Mouse (Mus musculus): ENCODE measurements at regions not wholly inside any gene's neighbourhood (a gene's known extent, or its start where the extent isn't known, plus 50 kb on each side); places are given as distances from the start of the nearest gene placed in this dataset.

- DNase-seq (ENCODE audit: low spot score in 2 of 2) = no peak
Observed at GRCm38 (mm10) chr5:91828481-91828880, 134.4 kb downstream of the Rchy1 start.

- peak in 1 of 2 experiments; percentile 46 for DNase-seq (ENCODE audit: low spot score in 2 of 2)
Observed at GRCm38 (mm10) chr5:91826636-91827035, 136.2 kb downstream of the Rchy1 start.

GRCm38 (mm10) chr5:91822844-91823576 lies 139.9 kb downstream of the Rchy1 start:
- DNase-seq (ENCODE audit: low spot score in 2 of 2) = no peak

- no peak for DNase-seq (ENCODE audit: low spot score in 2 of 2)
Observed at GRCm38 (mm10) chr5:91818800-91819199, 144.1 kb downstream of the Rchy1 start.

GRCm38 (mm10) chr5:91818195-91818594 lies 144.7 kb downstream of the Rchy1 start:
- DNase-seq (ENCODE audit: low spot score in 2 of 2) = no peak

GRCm38 (mm10) chr5:91816376-91816950 lies 146.4 kb downstream of the Rchy1 start:
- no peak for DNase-seq (ENCODE audit: low spot score in 2 of 2)

GRCm38 (mm10) chr5:91814956-91815355 lies 147.9 kb downstream of the Rchy1 start:
- no peak for DNase-seq (ENCODE audit: low spot score in 2 of 2)

GRCm38 (mm10) chr5:91814417-91814762 lies 148.5 kb downstream of the Rchy1 start:
- DNase-seq (ENCODE audit: low spot score in 2 of 2) = no peak

- no peak for DNase-seq (ENCODE audit: low spot score in 2 of 2)
Observed at GRCm38 (mm10) chr5:91813547-91814416, 149.1 kb downstream of the Rchy1 start.

- DNase-seq (ENCODE audit: low spot score in 2 of 2) = no peak
Observed at GRCm38 (mm10) chr5:91807070-91808065, 155.5 kb downstream of the Rchy1 start.

- peak in 1 of 2 experiments; percentile 67 for DNase-seq (ENCODE audit: low spot score in 2 of 2)
Observed at GRCm38 (mm10) chr5:91801297-91801980, 161.4 kb downstream of the Rchy1 start.

GRCm38 (mm10) chr5:91797362-91797761 lies 165.5 kb downstream of the Rchy1 start:
- no peak for DNase-seq (ENCODE audit: low spot score in 2 of 2)

GRCm38 (mm10) chr5:91792732-91793131 lies 170.1 kb downstream of the Rchy1 start:
- no peak for DNase-seq (ENCODE audit: low spot score in 2 of 2)

GRCm38 (mm10) chr5:91790412-91790811 lies 172.5 kb downstream of the Rchy1 start:
- DNase-seq (ENCODE audit: low spot score in 2 of 2) = no peak

GRCm38 (mm10) chr5:91783966-91784365 lies 178.9 kb downstream of the Rchy1 start:
- no peak for DNase-seq (ENCODE audit: low spot score in 2 of 2)

- no peak for DNase-seq (ENCODE audit: low spot score in 2 of 2)
Observed at GRCm38 (mm10) chr5:91776971-91777370, 185.9 kb downstream of the Rchy1 start.

GRCm38 (mm10) chr5:91774065-91774464 lies 188.8 kb downstream of the Rchy1 start:
- DNase-seq (ENCODE audit: low spot score in 2 of 2) = no peak

- peak in 1 of 2 experiments; percentile 49 for DNase-seq (ENCODE audit: low spot score in 2 of 2)
Observed at GRCm38 (mm10) chr5:91767886-91768285, 195.0 kb downstream of the Rchy1 start.

- no peak for DNase-seq (ENCODE audit: low spot score in 2 of 2)
Observed at GRCm38 (mm10) chr5:91767060-91767459, 195.8 kb downstream of the Rchy1 start.

- no peak for DNase-seq (ENCODE audit: low spot score in 2 of 2)
Observed at GRCm38 (mm10) chr5:91764621-91765020, 198.2 kb downstream of the Rchy1 start.

Data from layer of hippocampus, postnatal 14 days (tissue).